Mouse (Mus musculus): ENCODE measurements around the gene Cks2.
"Not testable (repeated sequence)": the region's sequence is repeated elsewhere in the genome, so short reads cannot be mapped to it uniquely, and the experiment has no call there.

Cks2 gene

GRCm38 (mm10) chr13:51644829-51645789 is at the start of gene Cks2:
Gene Cks2, plus strand, starts transcription at chr13:51645232.
- DNase-seq (ENCODE audit: low spot score in 2 of 2): peak; percentile 99 to 100

GRCm38 (mm10) chr13:51595404-51595803 is 49.6 kb upstream of the Cks2 start:
- DNase-seq (ENCODE audit: low spot score in 2 of 2): no peak

GRCm38 (mm10) chr13:51598063-51598462 is 47.0 kb upstream of the Cks2 start:
- DNase-seq (ENCODE audit: low spot score in 2 of 2): no peak

- DNase-seq (ENCODE audit: low spot score in 2 of 2): no peak
Measured at GRCm38 (mm10) chr13:51600169-51600568, 44.9 kb upstream of the Cks2 start.

- DNase-seq (ENCODE audit: low spot score in 2 of 2): no peak
Measured at GRCm38 (mm10) chr13:51602764-51603163, 42.3 kb upstream of the Cks2 start.

- peak; percentile 74 to 86 for DNase-seq (ENCODE audit: low spot score in 2 of 2)
Measured at GRCm38 (mm10) chr13:51603221-51603893, 41.7 kb upstream of the Cks2 start.

GRCm38 (mm10) chr13:51603894-51604244 is 41.2 kb upstream of the Cks2 start:
- peak; percentile 76 to 89 for DNase-seq (ENCODE audit: low spot score in 2 of 2)

- no peak for DNase-seq (ENCODE audit: low spot score in 2 of 2)
Measured at GRCm38 (mm10) chr13:51609231-51609630, 35.8 kb upstream of the Cks2 start.

- no peak for DNase-seq (ENCODE audit: low spot score in 2 of 2)
Measured at GRCm38 (mm10) chr13:51611060-51611459, 34.0 kb upstream of the Cks2 start.

- no peak for DNase-seq (ENCODE audit: low spot score in 2 of 2)
Measured at GRCm38 (mm10) chr13:51611500-51611899, 33.5 kb upstream of the Cks2 start.

GRCm38 (mm10) chr13:51615815-51616214 is 29.2 kb upstream of the Cks2 start:
- no peak for DNase-seq (ENCODE audit: low spot score in 2 of 2)

- DNase-seq (ENCODE audit: low spot score in 2 of 2): peak; percentile 88
Measured at GRCm38 (mm10) chr13:51616417-51617044, 28.5 kb upstream of the Cks2 start.

- no peak for DNase-seq (ENCODE audit: low spot score in 2 of 2)
Measured at GRCm38 (mm10) chr13:51617306-51617705, 27.7 kb upstream of the Cks2 start.

GRCm38 (mm10) chr13:51617861-51618260 is 27.2 kb upstream of the Cks2 start:
- DNase-seq (ENCODE audit: low spot score in 2 of 2): peak; percentile 76

- no peak for DNase-seq (ENCODE audit: low spot score in 2 of 2)
Measured at GRCm38 (mm10) chr13:51618602-51619001, 26.4 kb upstream of the Cks2 start.

- DNase-seq (ENCODE audit: low spot score in 2 of 2): no peak
Measured at GRCm38 (mm10) chr13:51622626-51623025, 22.4 kb upstream of the Cks2 start.

GRCm38 (mm10) chr13:51623678-51624077 is 21.4 kb upstream of the Cks2 start:
- DNase-seq (ENCODE audit: low spot score in 2 of 2): no peak

GRCm38 (mm10) chr13:51628273-51628848 is 16.7 kb upstream of the Cks2 start:
- no peak for DNase-seq (ENCODE audit: low spot score in 2 of 2)

- DNase-seq (ENCODE audit: low spot score in 2 of 2): peak in 1 of 2 experiments; percentile 9
Measured at GRCm38 (mm10) chr13:51631354-51631992, 13.6 kb upstream of the Cks2 start.

- no peak for DNase-seq (ENCODE audit: low spot score in 2 of 2)
Measured at GRCm38 (mm10) chr13:51632560-51633218, 12.3 kb upstream of the Cks2 start.

GRCm38 (mm10) chr13:51635384-51635783 is 9.6 kb upstream of the Cks2 start:
- DNase-seq (ENCODE audit: low spot score in 2 of 2): not testable (repeated sequence)

Data from right cerebral cortex, postnatal 10 days (tissue).